Mouse (Mus musculus): ENCODE results near the gene Tspan14.

Gene Tspan14

GRCm38 (mm10) chr14:40952301-40952700, 14.3 kb downstream of the Tspan14 start:
- no peak for DNase-seq (ENCODE audit: low spot score)

- DNase-seq (ENCODE audit: low spot score) = no peak
Observed at GRCm38 (mm10) chr14:40949730-40950614, 16.6 kb downstream of the Tspan14 start.

GRCm38 (mm10) chr14:40949047-40949446, 17.6 kb downstream of the Tspan14 start:
- no peak for DNase-seq (ENCODE audit: low spot score)

GRCm38 (mm10) chr14:40948522-40948921, 18.1 kb downstream of the Tspan14 start:
- no peak for DNase-seq (ENCODE audit: low spot score)

- DNase-seq (ENCODE audit: low spot score) = no peak
Observed at GRCm38 (mm10) chr14:40947431-40948394, 18.9 kb downstream of the Tspan14 start.

- DNase-seq (ENCODE audit: low spot score) = no peak
Observed at GRCm38 (mm10) chr14:40943802-40944201, 22.8 kb downstream of the Tspan14 start.

GRCm38 (mm10) chr14:40942429-40942828, 24.2 kb downstream of the Tspan14 start:
- DNase-seq (ENCODE audit: low spot score) = no peak

- no peak for DNase-seq (ENCODE audit: low spot score)
Observed at GRCm38 (mm10) chr14:40938380-40938987, 28.1 kb downstream of the Tspan14 start.

GRCm38 (mm10) chr14:40937052-40937451, 29.6 kb downstream of the Tspan14 start:
- DNase-seq (ENCODE audit: low spot score) = no peak

- DNase-seq (ENCODE audit: low spot score) = no peak
Observed at GRCm38 (mm10) chr14:40935481-40935880, 31.1 kb downstream of the Tspan14 start.

GRCm38 (mm10) chr14:40935054-40935453, 31.6 kb downstream of the Tspan14 start:
- DNase-seq (ENCODE audit: low spot score) = no peak

GRCm38 (mm10) chr14:40933328-40933727, 33.3 kb downstream of the Tspan14 start:
- no peak for DNase-seq (ENCODE audit: low spot score)

- no peak for DNase-seq (ENCODE audit: low spot score)
Observed at GRCm38 (mm10) chr14:40932225-40932624, 34.4 kb downstream of the Tspan14 start.

- no peak for DNase-seq (ENCODE audit: low spot score)
Observed at GRCm38 (mm10) chr14:40931115-40931829, 35.3 kb downstream of the Tspan14 start.

- DNase-seq (ENCODE audit: low spot score) = no peak
Observed at GRCm38 (mm10) chr14:40929943-40930342, 36.7 kb downstream of the Tspan14 start.

GRCm38 (mm10) chr14:40928897-40929296, 37.7 kb downstream of the Tspan14 start:
- no peak for DNase-seq (ENCODE audit: low spot score)

GRCm38 (mm10) chr14:40927041-40927440, 39.6 kb downstream of the Tspan14 start:
- no peak for DNase-seq (ENCODE audit: low spot score)

- DNase-seq (ENCODE audit: low spot score) = no peak
Observed at GRCm38 (mm10) chr14:40924378-40925113, 42.1 kb downstream of the Tspan14 start.

GRCm38 (mm10) chr14:40921241-40921640, 45.4 kb downstream of the Tspan14 start:
- no peak for DNase-seq (ENCODE audit: low spot score)

GRCm38 (mm10) chr14:40919521-40919920, 47.1 kb downstream of the Tspan14 start:
- no peak for DNase-seq (ENCODE audit: low spot score)

- no peak for DNase-seq (ENCODE audit: low spot score)
Observed at GRCm38 (mm10) chr14:40918477-40918876, 48.1 kb downstream of the Tspan14 start.
